Mouse (Mus musculus) hindbrain, embryonic 11.5 days (tissue): Measurements from ENCODE around the gene Coro1a. TPM values are rescaled to one million over a fixed set of nuclear protein-coding genes. Genes with fewer than 3 reads are reported as not detected.
A peak's percentile ranks its signal among the peaks of the same experiment; 100 is the strongest.
"Not testable (repeated sequence)": the region's sequence is repeated elsewhere in the genome, so short reads cannot be mapped to it uniquely, and the experiment has no call there.

Source experiments
- ATAC-seq: fragments of 200-750 bp; cut with Nextera tagmentation; 2 replicates; pipeline ENCODE4 v1.8.0; 2017; ENCODE audit warnings: mild to moderate bottlenecking, moderate TSS enrichment, moderate library complexity; ENCODE audit not compliant: low FRiP score
- DNase-seq: peaks from one replicate; pipeline ENCODE4 v3.0.0-alpha.2; 2015; ENCODE audit warnings: low spot score
- H3K27ac ChIP-seq: fragments of 300-500 bp; sonication (generic); 2 replicates; pipeline ENCODE4 v1.5.1; 2014; ENCODE audit warnings: mild to moderate bottlenecking, low read depth, low read length
- H3K27me3 ChIP-seq: fragments of 300-500 bp; sonication (generic); 2 replicates; pipeline ENCODE4 v1.6.1; 2014; ENCODE audit warnings: mild to moderate bottlenecking, low read length, moderate library complexity, mixed read lengths; ENCODE audit not compliant: control insufficient read depth, insufficient read depth
- H3K36me3 ChIP-seq: fragments of 300-500 bp; sonication (generic); 2 replicates; pipeline ENCODE4 v1.6.1; 2014; ENCODE audit warnings: mild to moderate bottlenecking, low read length, moderate library complexity, mixed read lengths; ENCODE audit not compliant: control insufficient read depth, insufficient read depth
- H3K4me1 ChIP-seq: fragments of 300-500 bp; sonication (generic); replicated peaks from 2 replicates; pipeline ENCODE4 v1.6.1; 2014; ENCODE audit warnings: low read length, mixed read lengths; ENCODE audit not compliant: control insufficient read depth, insufficient read depth
- H3K4me2 ChIP-seq: fragments of 300-500 bp; sonication (generic); replicated peaks from 2 replicates; pipeline ENCODE4 v1.6.1; 2014; ENCODE audit warnings: mild to moderate bottlenecking, low read depth, low read length
- H3K4me3 ChIP-seq: fragments of 300-500 bp; sonication (generic); 2 replicates; pipeline ENCODE4 v1.5.1; 2014; ENCODE audit warnings: low read depth, low read length
- H3K9ac ChIP-seq: fragments of 300-500 bp; sonication (generic); 2 replicates; pipeline ENCODE4 v1.6.1; 2014; ENCODE audit warnings: low read depth, low read length
- H3K9me3 ChIP-seq: fragments of 300-500 bp; sonication (generic); 2 replicates; pipeline ENCODE4 v1.6.1; 2016; ENCODE audit warnings: low read length; ENCODE audit not compliant: control insufficient read depth
- WGBS: fragments of 180-500 bp; shearing (Covaris S2); extraction: QIAGEN DNeasy Blood & Tissue Kit; methylation state at CpG from one replicate; pipeline ENCODE4 v1.1.7; 2014; 5-methylcytosine and 5-hydroxymethylcytosine counted together
- polyA plus RNA-seq: library from polyadenylated mRNA; unstranded; fragments of >200 nt; fragmentation: Nextera tagmentation; extraction: Ambion mirVana; gene quantifications from 2 replicates; pipeline ENCODE4 v1.2.1, GENCODE M21; 2014

Coro1a gene
- polyA plus RNA-seq, 1 experiment from 2014 or later = 45.3 TPM

DNA sequence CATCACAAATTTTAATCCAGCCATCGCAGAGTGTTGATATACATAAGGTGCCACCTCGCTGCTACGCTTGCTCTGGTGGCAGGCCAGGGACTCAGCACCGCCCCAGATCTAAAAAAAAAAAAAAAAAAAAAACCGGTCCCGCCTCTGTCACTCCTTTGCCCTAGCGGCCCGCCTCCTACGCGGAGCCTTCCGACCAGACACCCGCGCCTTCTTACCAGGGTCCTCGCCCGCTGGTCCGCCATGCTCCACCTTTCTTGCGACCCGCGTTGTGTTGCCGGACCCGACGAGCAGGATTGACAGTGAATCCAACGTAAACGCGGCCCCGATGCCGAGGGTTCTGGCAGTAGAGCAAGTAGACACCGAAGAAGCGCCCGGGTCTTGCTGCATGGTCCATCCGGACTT is 12.4 kb downstream of the Coro1a start, which contains the start of gene Bola2:
Gene Bola2, plus strand, starts transcription at position 192 of the 402 bp plus-strand sequence.
- WGBS = under 1% methylated on average over 31 of the region's 31 CpGs
- Histone ChIP-seq H3K4me3 (peak within 1 kb of the TSS; percentile 83), H3K36me3 (peaks cover 5% of the 10 kb centered on the region; the same call in 1 of the 2 replicates), H3K4me1 (peaks cover 9% of the 10 kb centered on the region), H3K9me3 (no peaks in the 10 kb centered on the region), H3K27me3 (no peaks in the 10 kb centered on the region), H3K4me2 (peak within 1 kb of the TSS; percentile 87), H3K9ac (peak within 1 kb of the TSS; percentile 86), H3K27ac (peak within 1 kb of the TSS; percentile 92)
- ATAC-seq = peak; percentile 55
- no peak for DNase-seq

GRCm38 (mm10) chr7:126694441-126695051 is 13.0 kb downstream of the Coro1a start:
- peak; percentile 21 for DNase-seq
- H3K4me1 ChIP-seq = peaks cover 9% of the 10 kb centered on the region
- H3K4me3 ChIP-seq = peak overlapping the region; percentile 83
- H3K27me3 ChIP-seq = no peaks in the 10 kb centered on the region
- no peak overlapping the region for H3K27ac ChIP-seq
- no peak for ATAC-seq
- peak overlapping the region; percentile 38; the same call in 1 of the 2 replicates for H3K9ac ChIP-seq
- 29% methylated on average over 10 of the region's 10 CpGs for WGBS
- H3K36me3 ChIP-seq = peaks cover 5% of the 10 kb centered on the region; the same call in 1 of the 2 replicates
- peak overlapping the region; percentile 55 for H3K4me2 ChIP-seq
- no peaks in the 10 kb centered on the region for H3K9me3 ChIP-seq

GRCm38 (mm10) chr7:126693781-126694180 is 13.8 kb downstream of the Coro1a start:
- H3K36me3 ChIP-seq = peaks cover 5% of the 10 kb centered on the region; the same call in 1 of the 2 replicates
- H3K9me3 ChIP-seq = no peaks in the 10 kb centered on the region
- 90% methylated on average over 7 of the region's 7 CpGs for WGBS
- H3K9ac ChIP-seq = no peak overlapping the region
- H3K4me1 ChIP-seq = peaks cover 9% of the 10 kb centered on the region
- no peak overlapping the region for H3K4me2 ChIP-seq
- H3K27me3 ChIP-seq = no peaks in the 10 kb centered on the region
- ATAC-seq = no peak
- no peak for DNase-seq
- no peak overlapping the region for H3K27ac ChIP-seq
- no peak overlapping the region for H3K4me3 ChIP-seq

DNA sequence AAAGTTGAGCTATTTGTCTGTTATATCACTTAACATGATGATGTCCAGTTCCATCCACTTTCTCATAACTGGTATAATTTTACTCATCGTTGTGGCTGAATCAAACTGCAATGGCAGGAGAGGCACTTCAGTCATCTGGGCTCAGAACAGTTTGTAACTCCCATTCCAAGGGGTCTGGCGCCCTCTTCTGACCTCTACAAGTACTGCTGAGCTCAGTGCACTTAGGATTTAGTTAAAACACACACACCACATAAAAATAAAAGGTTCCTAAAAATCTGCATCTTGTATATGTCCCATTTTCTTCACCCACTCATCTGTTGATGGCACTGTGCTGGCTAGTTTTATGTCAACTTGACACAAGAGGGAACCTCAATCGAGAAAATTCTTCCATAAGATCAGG is 14.3 kb downstream of the Coro1a start:
- Histone ChIP-seq H3K4me3 (no peak overlapping the region), H3K4me2 (no peak overlapping the region)
- WGBS = 43% methylated on average over 3 of the region's 3 CpGs

DNA sequence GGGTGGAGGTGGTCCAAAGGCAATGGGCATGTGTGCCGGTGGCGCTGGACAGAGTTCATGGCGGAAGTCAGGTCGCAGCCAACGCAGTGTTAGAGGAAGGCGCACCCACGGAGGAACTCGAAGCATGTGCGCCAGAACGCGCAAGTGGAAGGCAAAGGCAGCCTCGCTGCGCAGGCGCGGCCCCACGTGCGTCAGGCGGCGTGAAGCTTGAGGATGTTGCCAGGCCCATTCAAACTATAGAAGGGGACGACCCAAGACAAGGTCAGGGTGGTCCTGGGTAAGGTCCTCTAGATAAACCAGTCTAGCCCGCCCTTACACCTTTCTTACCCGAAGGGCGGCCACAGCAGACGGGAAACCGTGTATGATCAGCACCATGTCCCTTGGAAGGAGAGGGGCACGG is 15.2 kb downstream of the Coro1a start:
- DNase-seq (no peak), ATAC-seq (no peak)
- H3K9ac ChIP-seq = no peak overlapping the region
- no peak overlapping the region for H3K4me2 ChIP-seq
- no peaks in the 10 kb centered on the region for H3K27me3 ChIP-seq
- peaks cover 9% of the 10 kb centered on the region for H3K4me1 ChIP-seq
- no peaks in the 10 kb centered on the region for H3K9me3 ChIP-seq
- H3K27ac ChIP-seq = no peak overlapping the region
- H3K4me3 ChIP-seq = no peak overlapping the region
- H3K36me3 ChIP-seq = peaks cover 5% of the 10 kb centered on the region; the same call in 1 of the 2 replicates
- WGBS = 94% methylated on average over 26 of the region's 26 CpGs

More for the DNA sequence above, 14.3 kb downstream of the Coro1a start:
- ATAC-seq (no peak), DNase-seq (peak; percentile 89)
- H3K27me3 ChIP-seq = no peaks in the 10 kb centered on the region
- H3K36me3 ChIP-seq = peaks cover 5% of the 10 kb centered on the region; the same call in 1 of the 2 replicates
- H3K4me1 ChIP-seq = peaks cover 9% of the 10 kb centered on the region
- no peak overlapping the region for H3K27ac ChIP-seq
- no peak overlapping the region for H3K9ac ChIP-seq
- H3K9me3 ChIP-seq = no peaks in the 10 kb centered on the region

GRCm38 (mm10) chr7:126691676-126692075 is 15.9 kb downstream of the Coro1a start:
- Histone ChIP-seq H3K36me3 (peaks cover 5% of the 10 kb centered on the region; the same call in 1 of the 2 replicates), H3K27me3 (no peaks in the 10 kb centered on the region), H3K27ac (no peak overlapping the region), H3K4me3 (no peak overlapping the region), H3K4me1 (peaks cover 5% of the 10 kb centered on the region; the same call in 1 of the 2 replicates), H3K4me2 (no peak overlapping the region), H3K9ac (no peak overlapping the region), H3K9me3 (no peaks in the 10 kb centered on the region)
- no peak for DNase-seq
- no peak for ATAC-seq
- WGBS = 75% methylated on average over 5 of the region's 5 CpGs

DNA sequence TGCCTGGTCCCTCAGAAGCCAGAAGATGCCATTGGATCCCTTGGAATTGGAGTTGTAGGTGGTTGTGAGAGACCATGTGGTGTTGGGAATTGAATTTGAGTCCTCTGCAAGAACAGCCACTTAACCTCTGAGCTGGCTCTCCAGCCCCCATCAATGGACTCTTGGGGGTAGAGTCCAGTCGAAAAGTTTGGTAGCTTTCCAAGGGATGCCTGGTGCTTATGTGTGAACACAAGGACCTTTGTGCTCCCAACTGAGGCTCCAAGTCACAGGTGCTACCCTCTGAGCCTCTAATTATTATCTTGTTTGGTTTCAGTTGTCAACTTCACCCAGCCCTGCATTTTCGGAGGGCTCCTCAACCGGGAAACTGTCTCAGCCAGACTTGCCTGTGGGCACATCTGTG is 16.9 kb downstream of the Coro1a start:
- ATAC-seq = no peak
- H3K4me1 ChIP-seq = 0 out of 2 replicates have a peak, but pooled peaks cover 2% of the 10 kb centered on the region
- no peak overlapping the region for H3K9ac ChIP-seq
- H3K27me3 ChIP-seq = no peaks in the 10 kb centered on the region
- no peaks in the 10 kb centered on the region for H3K9me3 ChIP-seq
- WGBS = 92% methylated on average over 3 of the region's 3 CpGs
- no peak overlapping the region for H3K4me2 ChIP-seq
- no peak overlapping the region for H3K4me3 ChIP-seq
- DNase-seq = no peak
- H3K36me3 ChIP-seq = peaks cover 5% of the 10 kb centered on the region; the same call in 1 of the 2 replicates
- no peak overlapping the region for H3K27ac ChIP-seq

GRCm38 (mm10) chr7:126689021-126689420 is 18.6 kb downstream of the Coro1a start:
- Histone ChIP-seq H3K9ac (no peak overlapping the region), H3K4me3 (no peak overlapping the region), H3K27me3 (no peaks in the 10 kb centered on the region), H3K4me1 (no peaks in the 10 kb centered on the region), H3K4me2 (no peak overlapping the region), H3K9me3 (no peaks in the 10 kb centered on the region), H3K36me3 (peaks cover 5% of the 10 kb centered on the region; the same call in 1 of the 2 replicates), H3K27ac (no peak overlapping the region)
- ATAC-seq = no peak
- WGBS = 91% methylated on average over 3 of the region's 3 CpGs
- no peak for DNase-seq

DNA sequence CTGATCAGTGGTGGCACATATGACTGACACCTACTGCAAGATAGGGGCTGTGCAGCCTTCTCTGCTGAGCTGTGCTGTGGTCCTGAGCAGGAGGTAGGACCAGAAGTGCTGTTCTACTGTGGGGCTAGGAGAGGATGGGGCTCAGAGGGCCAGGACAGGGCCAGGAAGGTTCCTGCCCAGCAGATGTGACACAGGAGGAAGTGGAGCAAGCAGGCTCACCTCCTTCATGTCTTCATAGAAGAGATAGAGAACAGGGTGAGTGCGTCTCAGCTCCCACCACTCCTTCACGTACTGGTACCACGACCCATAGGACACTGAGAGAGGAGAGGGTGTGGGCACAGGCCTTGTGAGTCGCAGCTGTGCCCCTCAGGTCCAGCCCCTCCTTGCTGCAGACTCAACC is 19.4 kb downstream of the Coro1a start:
- DNase-seq, H3K4me2 ChIP-seq, H3K27ac ChIP-seq, H3K4me1 ChIP-seq, ATAC-seq, H3K27me3 ChIP-seq, H3K9me3 ChIP-seq, H3K4me3 ChIP-seq, H3K36me3 ChIP-seq, H3K9ac ChIP-seq: not testable (repeated sequence)
- WGBS = 79% methylated on average over 3 of the region's 4 CpGs
